Mouse (Mus musculus) embryonic facial prominence, embryonic 13.5 days (tissue): ENCODE results near the gene Galp. TPM values are rescaled to one million over a fixed set of nuclear protein-coding genes. Genes with fewer than 3 reads are reported as not detected.
A peak's percentile ranks its signal among the peaks of the same experiment; 100 is the strongest.

Experiments
- ATAC-seq: fragments of 200-750 bp; cut with Nextera tagmentation; 2 replicates; pipeline ENCODE4 v1.8.0; 2017; ENCODE audit warnings: low read depth; ENCODE audit not compliant: insufficient number of reproducible peaks, insufficient read depth, low FRiP score, low TSS enrichment
- H3K27ac ChIP-seq: fragments of 300-500 bp; sonication (generic); 2 replicates; pipeline ENCODE4 v1.5.1; 2015; ENCODE audit warnings: moderate library complexity, mild to moderate bottlenecking, inconsistent platforms
- H3K27me3 ChIP-seq: fragments of 300-500 bp; sonication (generic); 2 replicates; pipeline ENCODE4 v1.6.1; 2015; ENCODE audit warnings: mild to moderate bottlenecking, inconsistent platforms
- H3K36me3 ChIP-seq: fragments of 300-500 bp; sonication (generic); 2 replicates; pipeline ENCODE4 v1.6.1; 2015; ENCODE audit warnings: mild to moderate bottlenecking, inconsistent platforms
- H3K4me1 ChIP-seq: fragments of 300-500 bp; sonication (generic); 2 replicates; pipeline ENCODE4 v1.6.1; 2015; ENCODE audit warnings: inconsistent platforms
- H3K4me2 ChIP-seq: fragments of 300-500 bp; sonication (generic); 2 replicates; pipeline ENCODE4 v1.6.1; 2015; ENCODE audit warnings: moderate library complexity, mild to moderate bottlenecking, inconsistent platforms
- H3K4me3 ChIP-seq: fragments of 300-500 bp; sonication (generic); 2 replicates; pipeline ENCODE4 v1.5.1; 2015; ENCODE audit warnings: mild to moderate bottlenecking, inconsistent platforms
- H3K9ac ChIP-seq: fragments of 300-500 bp; sonication (generic); 2 replicates; pipeline ENCODE4 v1.6.1; 2015; ENCODE audit warnings: mild to moderate bottlenecking, inconsistent platforms
- H3K9me3 ChIP-seq: fragments of 300-500 bp; sonication (generic); 2 replicates; pipeline ENCODE4 v1.6.1; 2016; ENCODE audit warnings: inconsistent platforms
- WGBS: fragments of 180-500 bp; shearing (Covaris S2); methylation state at CpG from one replicate; pipeline ENCODE4 v1.1.7; 2015; ENCODE audit warnings: mixed read lengths; 5-methylcytosine and 5-hydroxymethylcytosine counted together
- polyA plus RNA-seq: library from polyadenylated mRNA; unstranded; fragments of >200 nt; fragmentation: Nextera tagmentation; extraction: Ambion mirVana; gene quantifications from 2 replicates; pipeline ENCODE4 v1.2.1, GENCODE M21; 2015

Galp gene
- not detected in 2 replicates for polyA plus RNA-seq

DNA sequence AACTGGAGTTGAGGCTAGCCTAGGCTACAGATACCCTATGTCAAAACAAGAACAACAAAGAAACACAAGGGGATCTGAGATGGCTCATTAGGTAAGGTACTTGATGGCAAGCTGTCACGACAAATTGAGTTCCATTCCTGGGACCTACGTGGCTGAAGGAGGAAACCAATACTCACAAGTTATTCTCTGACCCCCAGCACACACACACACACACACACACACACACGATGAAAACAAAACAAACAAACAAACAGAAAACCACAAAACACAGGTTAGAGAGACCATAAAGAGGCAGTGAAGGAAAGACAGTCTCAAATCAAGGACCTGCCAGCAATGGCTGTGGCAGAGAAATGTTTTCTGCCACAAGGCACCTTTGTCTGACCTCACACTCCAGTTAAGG, at the start of gene Galp:
Galp (plus strand) TSS at position 301 of the 400 bp plus-strand sequence.
- no peak within 1 kb of the TSS for H3K4me2 ChIP-seq
- no peak within 1 kb of the TSS for H3K9ac ChIP-seq
- H3K9me3 ChIP-seq, result no peaks in the 10 kb centered on the region
- H3K27ac ChIP-seq, result no peak within 1 kb of the TSS
- 59% methylated on average over 3 of the region's 3 CpGs for WGBS
- no peak within 1 kb of the TSS for H3K4me3 ChIP-seq
- H3K36me3 ChIP-seq, result no peaks in the 10 kb centered on the region
- ATAC-seq, result no peak
- H3K27me3 ChIP-seq, result no peaks in the 10 kb centered on the region
- H3K4me1 ChIP-seq, result no peaks in the 10 kb centered on the region

DNA sequence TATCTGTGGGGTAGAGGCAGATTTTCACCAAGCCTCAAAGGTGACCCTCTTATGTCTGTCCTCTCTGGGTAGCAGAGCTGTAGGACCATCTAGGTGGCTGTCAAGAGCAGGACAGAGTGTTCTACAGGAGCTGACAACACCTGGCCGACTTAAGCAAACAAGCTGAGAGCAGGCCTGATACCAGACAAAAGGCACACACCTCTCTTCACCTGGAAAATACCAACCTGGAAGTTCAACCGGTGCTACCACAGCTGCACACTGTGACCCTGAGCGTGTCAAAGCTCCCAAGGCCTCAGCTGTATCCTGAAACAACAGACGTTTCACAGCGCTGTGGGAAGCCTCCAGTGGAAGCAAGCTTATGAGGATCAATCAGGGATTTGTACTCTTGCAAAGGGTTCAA, 49.2 kb upstream of the Galp start:
- no peak overlapping the region for H3K4me2 ChIP-seq
- no peak overlapping the region for H3K4me3 ChIP-seq
- H3K27me3 ChIP-seq, result no peaks in the 10 kb centered on the region
- WGBS, result 79% methylated on average over 5 of the region's 5 CpGs
- H3K27ac ChIP-seq, result no peak overlapping the region
- no peak for ATAC-seq
- H3K9me3 ChIP-seq, result no peaks in the 10 kb centered on the region
- H3K36me3 ChIP-seq, result 0 out of 2 replicates have a peak, but pooled peaks cover 3% of the 10 kb centered on the region
- peaks cover 24% of the 10 kb centered on the region for H3K4me1 ChIP-seq
- H3K9ac ChIP-seq, result no peak overlapping the region

DNA sequence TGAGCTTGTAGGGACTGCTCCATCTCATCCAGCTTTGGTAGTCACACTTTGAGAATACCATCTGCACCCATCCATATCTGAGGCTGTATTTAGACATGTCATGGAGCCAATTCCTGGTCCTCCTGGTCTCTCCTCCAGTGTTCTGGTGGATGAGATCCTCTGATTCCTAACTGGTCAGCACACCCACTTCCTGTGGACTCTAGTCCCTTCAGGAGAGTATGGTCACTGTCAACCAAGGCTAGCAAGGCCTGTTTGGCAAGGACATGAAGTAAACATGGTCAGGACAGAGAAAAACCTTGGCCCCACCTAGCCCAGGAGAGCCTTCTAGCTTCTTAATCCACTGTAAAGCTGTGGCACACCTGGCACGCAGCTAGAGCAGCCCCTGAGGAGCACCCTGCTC, 45.6 kb upstream of the Galp start:
- Histone ChIP-seq H3K27me3 (no peaks in the 10 kb centered on the region), H3K4me2 (no peak overlapping the region), H3K27ac (no peak overlapping the region), H3K9me3 (no peaks in the 10 kb centered on the region), H3K9ac (no peak overlapping the region), H3K4me3 (no peak overlapping the region), H3K4me1 (peaks cover 32% of the 10 kb centered on the region), H3K36me3 (no peaks in the 10 kb centered on the region)
- 90% methylated on average over 1 of the region's 1 CpGs for WGBS
- ATAC-seq, result no peak

DNA sequence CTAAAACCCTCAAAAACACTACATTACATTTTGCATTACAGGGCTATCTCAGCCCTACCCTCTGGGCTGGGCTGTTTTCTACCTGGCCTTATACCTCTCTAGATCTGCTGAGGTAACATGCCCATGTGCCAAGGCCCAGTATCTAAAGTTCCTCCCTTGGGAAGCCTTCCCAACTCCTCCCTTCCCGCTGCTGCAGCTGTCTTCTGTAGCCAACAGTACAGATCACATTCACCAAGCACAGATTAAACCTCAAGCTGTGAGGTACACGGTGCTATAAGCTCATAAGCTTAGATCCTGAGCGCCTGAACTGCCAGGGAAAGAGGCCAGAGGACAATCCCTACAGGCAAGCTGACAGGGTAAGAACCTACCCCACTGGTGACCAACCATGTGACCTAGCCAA, 44.9 kb upstream of the Galp start:
- Histone ChIP-seq H3K36me3 (no peaks in the 10 kb centered on the region), H3K4me1 (peaks cover 36% of the 10 kb centered on the region), H3K9me3 (no peaks in the 10 kb centered on the region), H3K4me3 (no peak overlapping the region), H3K27me3 (no peaks in the 10 kb centered on the region), H3K4me2 (no peak overlapping the region), H3K9ac (no peak overlapping the region), H3K27ac (no peak overlapping the region)
- 82% methylated on average over 3 of the region's 3 CpGs for WGBS
- no peak for ATAC-seq

DNA sequence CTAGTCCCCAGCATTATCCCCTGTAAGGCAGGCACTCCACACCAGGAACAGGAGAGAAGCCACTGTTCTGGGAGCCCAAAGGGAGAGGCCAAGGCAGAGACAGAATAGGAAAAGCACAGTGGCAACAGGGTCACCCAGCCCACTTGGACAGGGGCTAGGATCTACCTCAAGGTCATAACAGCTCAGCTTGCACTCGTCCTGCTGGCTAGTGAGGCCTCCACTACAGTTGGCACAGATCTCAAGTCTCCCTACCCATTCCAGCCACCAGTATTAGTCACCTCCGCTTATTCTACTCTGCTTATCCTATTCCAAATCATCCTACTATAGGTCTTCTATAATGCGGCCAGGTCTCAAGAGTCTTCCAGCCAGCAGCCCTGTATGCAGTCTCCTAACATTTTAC, 43.8 kb upstream of the Galp start:
- Histone ChIP-seq H3K4me1 (peaks cover 36% of the 10 kb centered on the region), H3K27me3 (no peaks in the 10 kb centered on the region), H3K9me3 (no peaks in the 10 kb centered on the region), H3K4me2 (no peak overlapping the region), H3K36me3 (no peaks in the 10 kb centered on the region), H3K4me3 (no peak overlapping the region), H3K9ac (no peak overlapping the region), H3K27ac (no peak overlapping the region)
- no peak for ATAC-seq
- 88% methylated on average over 3 of the region's 3 CpGs for WGBS

DNA sequence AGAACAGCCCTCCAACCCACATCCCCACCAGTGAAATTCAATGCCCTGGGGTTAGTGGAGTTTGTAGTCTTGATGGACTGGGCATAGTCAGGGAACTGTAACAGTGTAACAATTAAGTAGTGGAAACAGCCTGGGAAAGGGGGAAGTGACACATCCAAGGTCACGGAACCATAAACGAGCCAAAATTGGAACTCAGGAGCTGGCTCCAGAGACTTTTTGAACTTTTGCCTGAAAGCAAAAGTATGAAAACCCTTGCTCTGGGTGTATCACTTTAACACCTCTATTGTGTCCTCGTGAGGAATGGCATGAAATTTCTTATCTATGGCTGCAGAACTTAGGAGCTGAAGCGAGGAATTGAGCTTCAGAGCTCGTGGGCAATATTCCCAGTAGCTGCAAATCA, 42.7 kb upstream of the Galp start:
- ATAC-seq, result no peak
- WGBS, result 79% methylated on average over 5 of the region's 5 CpGs
- Histone ChIP-seq H3K4me1 (peaks cover 29% of the 10 kb centered on the region), H3K27ac (no peak overlapping the region), H3K9ac (peak overlapping the region; percentile 96), H3K9me3 (no peaks in the 10 kb centered on the region), H3K27me3 (no peaks in the 10 kb centered on the region), H3K36me3 (no peaks in the 10 kb centered on the region), H3K4me3 (peak overlapping the region; percentile 83), H3K4me2 (peak overlapping the region; percentile 92)

DNA sequence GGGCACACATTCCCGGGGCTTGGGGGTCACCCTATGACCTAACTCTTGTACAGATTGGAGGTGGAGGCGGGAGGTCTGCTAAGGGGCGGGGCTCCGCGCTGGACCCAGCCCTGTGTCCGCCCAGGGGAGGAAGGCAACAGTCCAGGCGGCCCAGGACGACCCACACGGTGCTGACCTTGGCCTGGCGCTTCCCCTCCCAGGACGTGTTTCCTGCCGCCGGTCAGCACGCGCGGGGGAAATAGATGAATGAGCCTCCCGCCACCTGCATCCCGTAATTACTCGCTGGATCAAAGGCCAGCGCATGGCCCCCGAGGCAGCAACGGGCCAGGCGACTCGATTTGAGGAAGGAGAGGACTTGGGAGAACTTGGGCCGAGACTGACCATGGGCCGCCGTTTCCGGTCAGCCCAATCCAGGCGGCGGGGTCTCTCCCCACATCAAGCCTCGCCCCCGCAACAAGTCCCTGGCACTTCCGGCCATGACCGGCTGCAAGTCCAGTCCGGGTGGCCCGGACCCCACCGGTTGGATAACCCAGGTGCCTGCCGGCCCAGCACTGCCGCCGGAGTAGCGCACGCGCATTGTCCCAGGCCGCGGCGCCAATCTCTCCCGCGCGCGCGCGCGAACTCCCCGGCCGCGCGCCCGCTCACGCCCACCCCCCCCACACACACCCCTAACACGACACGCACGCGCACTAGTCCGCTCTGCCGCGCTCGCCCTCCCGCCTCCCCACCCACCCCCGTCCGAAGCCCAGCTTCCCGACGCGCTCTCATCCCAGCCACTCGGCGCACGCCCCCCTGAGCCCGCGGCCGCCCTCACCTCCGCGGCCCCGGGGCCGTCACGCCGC, 41.6 kb upstream of the Galp start:
- no peaks in the 10 kb centered on the region for H3K9me3 ChIP-seq
- peaks cover 27% of the 10 kb centered on the region for H3K4me1 ChIP-seq
- WGBS, result 1% methylated on average over 83 of the region's 85 CpGs
- no peaks in the 10 kb centered on the region for H3K27me3 ChIP-seq
- H3K27ac ChIP-seq, result peak overlapping the region; percentile 93
- no peaks in the 10 kb centered on the region for H3K36me3 ChIP-seq
- peak overlapping the region; percentile 83 for H3K4me3 ChIP-seq
- peak overlapping the region; percentile 96 for H3K9ac ChIP-seq
- ATAC-seq, result peak; percentile 74
- H3K4me2 ChIP-seq, result peak overlapping the region; percentile 92

DNA sequence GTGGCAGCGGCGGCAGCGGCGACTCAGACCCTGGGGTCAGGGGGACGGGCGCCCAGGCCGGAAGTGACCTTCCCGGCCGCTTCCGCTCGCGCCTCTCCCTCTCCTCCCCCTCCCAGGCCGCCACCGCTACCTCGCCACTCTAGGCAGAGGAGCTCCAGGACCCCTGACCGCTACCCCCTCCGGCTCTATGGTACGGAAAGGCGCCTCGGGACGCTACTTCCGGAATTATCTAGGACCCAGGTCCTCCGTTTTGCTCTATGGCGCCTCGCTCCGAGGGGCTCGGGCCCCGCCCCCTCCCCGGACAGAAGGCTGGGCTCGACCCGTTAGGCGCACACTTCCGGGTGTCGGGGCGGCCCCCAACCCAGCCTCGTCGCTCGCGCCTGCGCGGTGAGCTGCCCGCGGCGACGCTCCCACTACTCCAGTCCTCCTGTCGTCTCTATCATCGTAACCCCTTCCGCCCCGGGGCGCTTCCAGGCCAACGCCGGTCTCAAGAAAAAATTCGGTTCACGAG, 40.9 kb upstream of the Galp start, which contains the start of gene Zfp787:
Zfp787 (minus strand) TSS at position 97 of the 511 bp plus-strand sequence.
- peak within 1 kb of the TSS; percentile 92 for H3K4me2 ChIP-seq
- peak; percentile 97 for ATAC-seq
- H3K9ac ChIP-seq, result peak within 1 kb of the TSS; percentile 96
- under 1% methylated on average over 45 of the region's 54 CpGs for WGBS
- H3K4me1 ChIP-seq, result peaks cover 27% of the 10 kb centered on the region
- H3K27me3 ChIP-seq, result no peaks in the 10 kb centered on the region
- H3K27ac ChIP-seq, result peak within 1 kb of the TSS; percentile 93
- no peaks in the 10 kb centered on the region for H3K9me3 ChIP-seq
- H3K4me3 ChIP-seq, result peak within 1 kb of the TSS; percentile 83
- H3K36me3 ChIP-seq, result no peaks in the 10 kb centered on the region

DNA sequence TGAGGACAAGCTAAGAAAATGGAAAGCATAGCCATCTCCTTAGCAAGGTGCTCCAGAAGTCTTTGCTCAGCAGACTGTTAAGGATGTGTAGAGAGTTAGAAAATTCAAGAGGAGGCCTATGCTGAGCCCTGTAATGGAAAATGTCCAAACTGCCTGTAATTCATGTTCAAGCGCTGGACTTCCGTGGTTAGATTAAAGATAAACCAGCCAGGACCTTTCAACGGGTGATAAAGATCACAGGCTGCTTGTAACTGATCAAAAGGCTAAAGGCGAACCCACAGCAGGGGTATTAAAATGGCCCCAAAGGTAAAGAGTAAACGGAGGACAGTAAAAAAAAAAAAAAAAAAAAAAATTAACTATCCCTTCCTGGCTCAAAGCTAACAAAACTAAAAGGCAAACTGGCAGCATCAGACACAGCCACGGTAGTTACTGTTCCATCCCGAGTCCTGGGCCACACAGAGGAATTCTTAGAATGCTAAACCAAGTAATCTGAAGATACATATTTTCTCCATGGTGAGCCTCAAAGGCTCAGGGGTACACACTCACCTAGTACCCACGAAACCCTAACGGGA, 39.9 kb upstream of the Galp start:
- Histone ChIP-seq H3K4me1 (peaks cover 25% of the 10 kb centered on the region), H3K9me3 (no peaks in the 10 kb centered on the region), H3K4me2 (peak overlapping the region; percentile 92), H3K9ac (peak overlapping the region; percentile 96), H3K36me3 (no peaks in the 10 kb centered on the region), H3K4me3 (peak overlapping the region; percentile 83), H3K27ac (no peak overlapping the region), H3K27me3 (no peaks in the 10 kb centered on the region)
- ATAC-seq, result no peak
- WGBS, result 51% methylated on average over 9 of the region's 9 CpGs

DNA sequence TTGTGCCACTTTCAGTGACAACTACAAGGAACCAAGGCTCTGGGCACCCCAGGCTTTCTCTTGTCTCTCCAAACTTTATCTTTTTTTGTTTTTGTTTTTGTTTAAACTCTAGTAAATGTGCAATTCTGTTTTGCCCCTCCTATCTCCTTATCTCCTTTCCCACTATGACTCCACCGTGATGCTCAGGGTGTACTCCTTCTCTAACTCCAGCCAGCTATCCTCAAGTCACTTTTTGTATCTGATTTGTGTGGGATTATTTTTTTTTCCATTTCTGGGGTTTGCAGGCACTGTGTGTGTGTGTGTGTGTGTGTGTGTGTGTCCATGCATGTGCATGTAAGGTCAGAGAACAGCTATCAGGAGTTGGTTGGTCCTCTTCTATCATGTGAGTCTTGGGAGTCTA, 39.4 kb upstream of the Galp start:
- no peaks in the 10 kb centered on the region for H3K27me3 ChIP-seq
- no peak overlapping the region for H3K4me2 ChIP-seq
- ATAC-seq, result no peak
- no peaks in the 10 kb centered on the region for H3K36me3 ChIP-seq
- H3K4me1 ChIP-seq, result peaks cover 25% of the 10 kb centered on the region
- H3K9ac ChIP-seq, result no peak overlapping the region
- no peaks in the 10 kb centered on the region for H3K9me3 ChIP-seq
- no peak overlapping the region for H3K4me3 ChIP-seq
- no peak overlapping the region for H3K27ac ChIP-seq
- 89% methylated on average over 1 of the region's 1 CpGs for WGBS

DNA sequence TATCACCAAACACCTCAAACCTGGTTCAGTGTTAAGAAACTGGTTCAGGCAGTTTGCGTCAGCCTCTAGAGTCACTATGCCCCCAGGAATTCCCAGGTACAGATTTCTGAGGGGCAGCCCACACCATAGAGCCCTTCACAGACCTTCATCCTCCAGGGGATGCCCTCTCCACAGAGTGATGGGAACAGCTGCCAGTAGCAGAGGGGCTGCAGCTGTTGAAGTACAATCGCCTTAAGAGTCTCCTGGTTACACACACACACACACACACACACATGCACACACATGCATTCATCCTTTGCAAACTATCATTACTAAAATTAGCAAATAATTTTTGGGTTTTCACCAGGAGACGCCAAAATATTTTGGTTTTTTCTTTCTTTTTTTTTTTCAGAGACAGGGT, 37.3 kb upstream of the Galp start:
- ATAC-seq, result no peak

DNA sequence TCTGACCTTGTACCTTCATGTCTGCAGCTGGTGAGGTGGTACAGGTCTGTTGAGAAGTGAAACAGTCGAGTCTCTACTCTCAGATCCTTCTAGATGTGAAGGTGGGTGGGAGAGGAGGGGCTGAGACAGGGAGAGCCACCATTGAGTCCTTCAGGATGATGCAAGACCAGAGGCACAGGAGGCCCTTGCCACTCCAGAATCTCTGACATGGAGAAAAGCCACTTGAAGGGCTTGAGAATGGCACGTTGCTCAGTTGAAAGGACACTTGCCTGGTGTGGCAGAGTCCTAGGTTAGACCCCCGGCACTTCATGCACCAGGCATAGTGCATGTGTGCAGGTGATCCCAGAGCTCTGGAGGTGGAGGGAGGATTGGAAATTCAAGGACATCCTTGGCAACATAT, 35.3 kb upstream of the Galp start:
- Histone ChIP-seq H3K4me2 (no peak overlapping the region), H3K4me1 (peaks cover 8% of the 10 kb centered on the region; the same call in 1 of the 2 replicates), H3K9me3 (no peaks in the 10 kb centered on the region), H3K9ac (no peak overlapping the region), H3K27me3 (no peaks in the 10 kb centered on the region), H3K4me3 (no peak overlapping the region), H3K27ac (no peak overlapping the region), H3K36me3 (no peaks in the 10 kb centered on the region)
- WGBS, result 53% methylated on average over 3 of the region's 3 CpGs
- no peak for ATAC-seq

More for the DNA sequence above, 37.3 kb upstream of the Galp start:
- no peaks in the 10 kb centered on the region for H3K27me3 ChIP-seq
- no peaks in the 10 kb centered on the region for H3K36me3 ChIP-seq
- no peaks in the 10 kb centered on the region for H3K9me3 ChIP-seq
- H3K4me1 ChIP-seq, result peaks cover 13% of the 10 kb centered on the region
- H3K4me3 ChIP-seq, result no peak overlapping the region
- no peak overlapping the region for H3K9ac ChIP-seq
- WGBS, result 77% methylated on average over 3 of the region's 3 CpGs
- no peak overlapping the region for H3K4me2 ChIP-seq
- no peak overlapping the region for H3K27ac ChIP-seq
